ENCODE assay signal across 10 mouse cellular contexts in the genomic region with DNA sequence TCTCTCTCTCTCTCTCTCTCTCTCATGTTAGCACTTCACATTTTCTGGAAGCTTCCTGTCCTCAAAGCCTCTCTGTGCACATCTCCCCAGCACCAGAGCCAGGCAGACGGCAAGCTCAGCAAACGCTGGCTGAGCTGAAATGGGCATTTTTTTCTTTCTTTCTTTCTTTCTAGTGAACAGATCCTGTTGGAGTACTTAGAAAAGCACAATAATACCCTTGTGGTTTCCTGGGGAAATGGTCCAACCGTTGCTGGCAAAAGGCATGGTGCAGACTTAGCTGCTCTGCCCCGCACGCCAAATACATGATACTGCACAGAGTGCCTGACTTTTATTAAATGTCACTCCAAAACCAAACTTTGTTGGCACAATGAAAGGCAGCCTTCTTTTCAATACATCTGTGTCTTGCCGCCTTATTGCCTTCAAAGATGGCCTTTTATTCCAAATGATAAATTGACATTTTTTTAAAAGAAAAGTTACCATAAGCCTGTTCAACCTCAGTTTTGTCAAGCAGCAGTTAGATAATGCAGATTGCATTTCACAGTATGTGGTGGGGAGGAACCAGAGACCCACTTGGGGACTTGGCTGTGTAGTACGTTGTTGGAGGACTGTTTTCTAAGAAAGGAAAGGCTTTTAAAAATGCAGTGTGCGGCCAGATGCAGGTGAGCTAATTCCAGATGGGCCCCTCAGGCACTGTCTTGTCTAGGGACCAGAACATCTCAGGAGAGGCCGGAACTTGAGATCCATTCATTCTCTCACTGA. TPM values are rescaled to one million over a fixed set of nuclear protein-coding genes. Genes with fewer than 3 reads are reported as not detected.
A peak's percentile ranks its signal among the peaks of the same experiment; 100 is the strongest.
DNase-seq lines count a peak whose midpoint lies in the region; ATAC-seq lines count a peak whose summit lies in the region.
"Had no signal": no experiment of that assay in that cellular context is flagged by ENCODE, and none has a peak within 500 bp of the region (broad histone marks: within the 10 kb centered on the region; RNA-seq: fewer than 3 reads in every experiment).

No protein-coding gene starts in this region.

- H3K4me1 ChIP-seq in hindbrain, embryonic 15.5 days (replicated peaks): peaks cover 39% of the 10 kb centered on the region
- H3K4me1 ChIP-seq in neural tube, embryonic 15.5 days: peaks cover 43% of the 10 kb centered on the region
- H3K4me1 ChIP-seq in kidney, embryonic 16.5 days (ENCODE audit: insufficient read depth, low read length): peaks cover 14% of the 10 kb centered on the region

- H3K27me3 ChIP-seq in hindbrain, embryonic 15.5 days: no peaks in the 10 kb centered on the region
- no peaks in the 10 kb centered on the region for H3K27me3 ChIP-seq in neural tube, embryonic 15.5 days (replicated peaks)
- H3K27me3 ChIP-seq in kidney, embryonic 16.5 days (ENCODE audit: insufficient read depth, low read length): no peaks in the 10 kb centered on the region

- WGBS in hindbrain, embryonic 15.5 days: 34% methylated on average over 9 of the region's 9 CpGs
- 32% methylated on average over 9 of the region's 9 CpGs for WGBS in neural tube, embryonic 15.5 days
- WGBS in kidney, embryonic 16.5 days: 82% methylated on average over 9 of the region's 9 CpGs

- H3K27ac ChIP-seq in hindbrain, embryonic 15.5 days (replicated peaks): peak overlapping the region; percentile 74
- peak overlapping the region; percentile 67 for H3K27ac ChIP-seq in neural tube, embryonic 15.5 days (replicated peaks)
- H3K27ac ChIP-seq in kidney, embryonic 16.5 days (ENCODE audit: low read length): no peak overlapping the region

- no peak overlapping the region for H3K9ac ChIP-seq in hindbrain, embryonic 15.5 days
- no peak overlapping the region for H3K9ac ChIP-seq in neural tube, embryonic 15.5 days (replicated peaks)
- H3K9ac ChIP-seq in kidney, embryonic 16.5 days (replicated peaks; ENCODE audit: low read length): no peak overlapping the region

- no peak overlapping the region for H3K4me3 ChIP-seq in hindbrain, embryonic 15.5 days
- H3K4me3 ChIP-seq in neural tube, embryonic 15.5 days (replicated peaks): no peak overlapping the region
- no peak overlapping the region for H3K4me3 ChIP-seq in kidney, embryonic 16.5 days (ENCODE audit: low read length)

- no peaks in the 10 kb centered on the region for H3K9me3 ChIP-seq in hindbrain, embryonic 15.5 days
- H3K9me3 ChIP-seq in neural tube, embryonic 15.5 days (replicated peaks): no peaks in the 10 kb centered on the region
- H3K9me3 ChIP-seq in kidney, embryonic 16.5 days (ENCODE audit: low read length): no peaks in the 10 kb centered on the region

- no peak overlapping the region for H3K4me2 ChIP-seq in hindbrain, embryonic 15.5 days
- no peak overlapping the region for H3K4me2 ChIP-seq in neural tube, embryonic 15.5 days
- no peak overlapping the region for H3K4me2 ChIP-seq in kidney, embryonic 16.5 days (replicated peaks; ENCODE audit: low read depth, low read length)

- peak; percentile 61; the same call in 1 of the 2 replicates for ATAC-seq in hindbrain, embryonic 15.5 days (ENCODE audit: low FRiP score, low read depth)
- ATAC-seq in neural tube, embryonic 15.5 days (ENCODE audit: low FRiP score): peak; percentile 45; the same call in 1 of the 2 replicates
- ATAC-seq in kidney, embryonic 16.5 days (ENCODE audit: low FRiP score, low TSS enrichment): no peak

- H3K36me3 ChIP-seq in hindbrain, embryonic 15.5 days: no peaks in the 10 kb centered on the region
- no peaks in the 10 kb centered on the region for H3K36me3 ChIP-seq in neural tube, embryonic 15.5 days
- H3K36me3 ChIP-seq in kidney, embryonic 16.5 days (ENCODE audit: insufficient read depth, low read length): no peaks in the 10 kb centered on the region

- peak; percentile 57 for DNase-seq in adrenal gland, postnatal 14 days
- no peak for DNase-seq in adrenal gland, postnatal 25 days
- peak; percentile 50 for DNase-seq in right cerebral cortex, postnatal 4 days
- no peak for DNase-seq in right cerebral cortex, postnatal 36 days (ENCODE audit: low spot score in 2 of 2)
- DNase-seq in spleen, postnatal 4 days (ENCODE audit: low spot score in 2 of 2): no peak

RNA-seq across cellular contexts. Expression of gene Zfp957, which starts 46.9 kb away (rescaled TPM):
- total RNA-seq in adrenal gland, postnatal 14 days (2021): not detected in 2 replicates
- not detected in 2 replicates for total RNA-seq in adrenal gland, postnatal 25 days (2021)
- not detected in 2 replicates for polyA plus RNA-seq in hindbrain, embryonic 15.5 days (2015; fragmentation: Nextera tagmentation; extraction: Ambion mirVana)
- polyA plus RNA-seq in neural tube, embryonic 15.5 days (2015; fragmentation: Nextera tagmentation; extraction: Ambion mirVana): not detected in 2 replicates
- polyA plus RNA-seq in kidney, embryonic 16.5 days (2015; fragmentation: Nextera tagmentation; extraction: Ambion mirVana): not detected in 2 replicates
- polyA plus RNA-seq: C2C12; small intestine, adult 2 months had no signal

Comparison
In these comparisons a context has a peak if more than half of its experiments do, and no peak if none do; other contexts are left out.
1. DNase-seq: peak in adrenal gland, postnatal 14 days (single experiment) and right cerebral cortex, postnatal 4 days (single experiment); none in adrenal gland, postnatal 25 days (single experiment), right cerebral cortex, postnatal 36 days (0 of 2) and spleen, postnatal 4 days (0 of 2).